In the genomic region with DNA sequence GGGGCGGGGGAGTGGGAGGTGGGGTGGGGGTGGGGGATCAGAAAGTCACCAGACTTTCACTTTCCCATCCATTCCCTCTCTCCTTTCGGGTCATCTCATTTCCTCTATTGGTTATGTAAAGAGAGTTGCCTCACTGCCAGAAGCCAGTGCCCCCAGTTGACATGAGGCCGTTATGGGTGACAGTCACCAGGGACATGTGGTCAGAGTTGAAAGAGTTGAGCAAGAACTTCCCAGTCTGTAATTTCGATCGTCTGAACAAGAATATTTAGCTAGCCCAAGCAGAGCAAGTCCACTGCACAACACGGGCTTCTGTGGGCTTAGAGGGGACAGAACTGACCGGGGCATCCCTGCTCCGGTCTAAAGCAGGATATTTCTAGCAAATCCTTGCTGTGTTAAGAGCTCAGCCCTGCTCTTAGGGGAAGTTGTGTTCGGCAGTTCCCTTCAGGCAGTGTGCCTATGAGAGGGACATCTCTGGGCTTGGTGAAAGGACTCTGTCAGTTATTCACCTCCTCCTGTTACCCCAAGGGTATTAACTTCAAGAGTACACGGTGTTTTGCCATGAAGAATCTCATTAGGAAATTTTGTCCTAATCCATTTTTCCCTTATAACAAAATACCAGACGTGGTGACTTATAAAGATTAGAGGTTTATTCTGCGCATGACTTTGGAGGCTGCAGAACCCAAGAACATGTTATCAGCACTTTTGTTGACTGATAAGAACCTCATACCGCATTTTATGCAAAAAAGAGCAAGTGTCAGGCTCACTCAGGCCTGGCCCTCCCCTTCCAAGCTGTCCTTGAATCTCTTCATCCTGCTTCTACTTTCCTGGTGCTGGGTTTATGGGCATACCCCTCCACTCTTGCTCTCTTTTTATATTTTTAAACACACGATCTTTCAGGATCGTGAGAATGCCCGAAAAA, we compare ENCODE assay signal across 9 mouse cellular contexts. TPM values are rescaled to one million over a fixed set of nuclear protein-coding genes. Genes with fewer than 3 reads are reported as not detected.
DNase-seq lines count a peak whose midpoint lies in the region; TF ChIP-seq lines count a peak whose summit lies in the region.
"Had no signal": no experiment of that assay in that cellular context is flagged by ENCODE, and none has a peak within 500 bp of the region (broad histone marks: within the 10 kb centered on the region; RNA-seq: fewer than 3 reads in every experiment).

No protein-coding gene starts in this region.

- no peak for TF ChIP-seq POLR2A in testis, adult 2 months (IDR thresholded peaks at IDR 0.05; ENCODE audit: control insufficient read depth, low read depth, low read length)

- H3K27ac ChIP-seq in testis, adult 2 months (ENCODE audit: control insufficient read depth, insufficient read depth, low read depth, low read length) = peak overlapping the region; percentile 55

- H3K4me3 ChIP-seq in testis, adult 2 months (ENCODE audit: control insufficient read depth, low read depth, low read length) = no peak overlapping the region

- intact Hi-C loops in heart, postnatal 25 days (cut with DNase I) = loop anchor here (5.0 kb wide), 1 partner anchor 40 kb away; the partner anchor contains the start of gene Papss2

- no peak for TF ChIP-seq CTCF in testis, adult 2 months (IDR thresholded peaks at IDR 0.05; ENCODE audit: control insufficient read depth, insufficient read depth, insufficient replicate concordance, low read depth, low read length)

- H3K27me3 ChIP-seq in testis, adult 2 months (ENCODE audit: control insufficient read depth, insufficient read depth, low read length) = no peaks in the 10 kb centered on the region
- H3K27me3 ChIP-seq: Patski had no signal

- DNase-seq in testis, postnatal 10 days (ENCODE audit: low spot score) = no peak
- DNase-seq in heart, postnatal 25 days (ENCODE audit: low spot score) = peak; percentile 7
- DNase-seq in lung, postnatal 14 days = peak; percentile 25
- no peak for DNase-seq in c-Kit-positive CD71-positive TER-119-positive erythroid progenitor cells, embryonic 14.5 days (ENCODE audit: low spot score)
- no peak for DNase-seq in frontal cortex, postnatal 14 days (ENCODE audit: low spot score in 2 of 2)
- no peak for DNase-seq in frontal cortex, postnatal 36 days (ENCODE audit: low spot score in 2 of 2)
- DNase-seq in layer of hippocampus, adult 18-20 months (ENCODE audit: low spot score in 2 of 2) = no peak

- no peaks in the 10 kb centered on the region for H3K36me3 ChIP-seq in testis, adult 2 months (ENCODE audit: control insufficient read depth, insufficient read depth, low read length)

- no peaks in the 10 kb centered on the region; the same call in 1 of the 2 replicates for H3K4me1 ChIP-seq in testis, adult 2 months (ENCODE audit: control insufficient read depth, insufficient read depth, low read length)

RNA-seq across cellular contexts. Expression of gene Papss2, which starts 42.0 kb away (rescaled TPM):
- 1.6 and 1.7 TPM in 2 replicates for polyA plus RNA-seq in testis, adult 2 months (2012; rRNA removed)
- 10 to 100 TPM; 12.3 to 14.9 TPM for total RNA-seq in heart, postnatal 25 days (2021)
- 10 to 100 TPM; 16.2 to 16.4 TPM for total RNA-seq in layer of hippocampus, adult 18-20 months (2021)

Comparison
In these comparisons a context has a peak if more than half of its experiments do, and no peak if none do; other contexts are left out.
1. DNase-seq: peak in heart, postnatal 25 days (single experiment) and lung, postnatal 14 days (single experiment); none in testis, postnatal 10 days (single experiment), c-Kit-positive CD71-positive TER-119-positive erythroid progenitor cells, embryonic 14.5 days (single experiment), frontal cortex, postnatal 14 days (0 of 2), frontal cortex, postnatal 36 days (0 of 2) and layer of hippocampus, adult 18-20 months (0 of 2).